In the genomic region with DNA sequence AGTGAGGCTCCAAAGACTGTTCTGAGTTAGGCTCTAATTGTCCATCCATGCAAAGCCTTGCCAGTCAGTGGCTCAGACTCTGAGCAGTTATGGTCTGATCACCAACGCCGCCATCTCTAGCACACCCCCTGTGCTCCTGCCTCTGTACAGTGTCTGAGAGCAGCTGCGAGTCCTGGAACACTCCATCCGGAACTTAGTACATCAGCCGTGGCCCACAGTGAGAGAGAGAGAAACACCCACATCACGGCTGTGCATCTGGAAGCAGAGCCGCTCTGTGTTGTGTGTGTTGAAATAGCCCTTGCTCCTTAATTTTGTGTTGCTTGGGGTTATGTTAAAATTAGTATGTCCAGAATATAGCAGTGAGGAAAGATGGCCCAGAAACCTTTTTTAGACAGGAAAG, we compare ENCODE assay signal across 15 mouse cellular contexts. TPM values are rescaled to one million over a fixed set of nuclear protein-coding genes. Genes with fewer than 3 reads are reported as not detected.
DNase-seq lines count a peak whose midpoint lies in the region.
"Had no signal": no experiment of that assay in that cellular context is flagged by ENCODE, and none has a peak within 500 bp of the region (broad histone marks: within the 10 kb centered on the region; RNA-seq: fewer than 3 reads in every experiment).

No protein-coding gene starts in this region.

- intact Hi-C loops in left cerebral cortex, postnatal 10 days (cut with DNase I) = no loop called here

- peak; percentile 21 for DNase-seq in layer of hippocampus, adult 11-12 months (ENCODE audit: low spot score)
- no peak for DNase-seq in layer of hippocampus, postnatal 25 days (ENCODE audit: extremely low spot score in 1 of 2, low spot score in 1 of 2)
- peak; percentile 19 to 22 for DNase-seq in frontal cortex, postnatal 14 days (ENCODE audit: low spot score in 2 of 2)
- DNase-seq in left cerebral cortex, postnatal 10 days (ENCODE audit: extremely low spot score in 1 of 2, low spot score in 2 of 2) = peak; percentile 7 to 33
- peak; percentile 31 for DNase-seq in right cerebral cortex, postnatal 25 days
- DNase-seq in ovary, adult 18-20 months (ENCODE audit: low spot score) = no peak
- DNase-seq in embryo, embryonic 9.5 days (ENCODE audit: extremely low spot score) = no peak
- DNase-seq: cerebellum, adult 11 months; cerebellum, postnatal 14 days; embryo, embryonic 11 days; gastrocnemius, postnatal 10 days; kidney, adult 9 months; kidney, postnatal 4 days; lung, postnatal 10 days; thymus, adult 18-20 months had no signal

RNA-seq across cellular contexts. Expression of a gene that starts 47.2 kb away (rescaled TPM):
- total RNA-seq in layer of hippocampus, postnatal 25 days (2021) = 1 to 10 TPM; 2.6 TPM
- total RNA-seq in left cerebral cortex, postnatal 10 days (2021) = 1 to 10 TPM; 1.7 to 1.9 TPM

Comparison
In these comparisons a context has a peak if more than half of its experiments do, and no peak if none do; other contexts are left out.
1. DNase-seq: peak in layer of hippocampus, adult 11-12 months (single experiment), frontal cortex, postnatal 14 days (2 of 2), left cerebral cortex, postnatal 10 days (2 of 2) and right cerebral cortex, postnatal 25 days (single experiment); none in layer of hippocampus, postnatal 25 days (0 of 2), ovary, adult 18-20 months (single experiment) and embryo, embryonic 9.5 days (single experiment).